Mouse (Mus musculus) WW6 (cell line): ENCODE data around the gene Scaf8.

ENCODE experiments used
- DNase-seq: peaks from one replicate; pipeline ENCODE4 v3.0.0-alpha.2; 2013; ENCODE audit warnings: low read depth, low spot score

Gene Scaf8

DNA sequence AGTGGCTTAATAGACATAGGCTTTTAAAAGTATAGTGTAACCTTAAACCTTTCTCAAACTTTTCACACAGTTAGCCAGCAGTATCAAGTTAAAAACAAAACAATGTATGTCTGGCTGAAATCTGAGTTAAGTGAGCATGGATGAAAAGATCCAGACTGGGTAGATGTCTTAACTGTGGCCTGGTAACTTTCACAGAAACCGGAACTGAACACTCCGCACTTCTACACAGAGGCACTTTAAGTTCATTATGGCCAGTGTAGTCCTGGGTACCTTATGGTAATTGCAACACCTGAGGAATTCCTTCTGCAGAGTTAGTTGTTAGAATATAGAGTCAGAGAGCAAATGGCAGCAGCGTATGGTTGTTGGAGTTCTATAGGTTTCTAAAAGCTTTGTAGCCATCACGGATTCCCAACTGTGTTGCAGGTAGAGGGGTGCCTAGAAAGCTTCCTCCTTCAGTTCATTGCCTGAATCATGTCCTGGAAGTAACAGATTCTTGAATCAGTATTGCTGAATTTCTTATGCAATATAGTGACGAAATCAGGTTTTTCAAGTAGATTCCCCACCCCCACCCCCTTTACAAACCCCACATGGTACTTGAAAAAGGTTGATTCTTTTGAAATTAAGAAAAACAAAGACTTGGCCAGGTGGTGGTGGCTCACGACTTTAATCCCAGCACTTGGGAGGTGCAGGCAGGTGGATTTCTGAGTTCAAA lies 92.9 kb downstream of the Scaf8 start:
- DNase-seq: no peak

GRCm38 (mm10) chr17:3208471-3208870 lies 93.7 kb downstream of the Scaf8 start:
- DNase-seq: no peak

- no peak for DNase-seq
Observed at GRCm38 (mm10) chr17:3209581-3209980, 94.8 kb downstream of the Scaf8 start.

- no peak for DNase-seq
Observed at GRCm38 (mm10) chr17:3210134-3210533, 95.4 kb downstream of the Scaf8 start.

DNA sequence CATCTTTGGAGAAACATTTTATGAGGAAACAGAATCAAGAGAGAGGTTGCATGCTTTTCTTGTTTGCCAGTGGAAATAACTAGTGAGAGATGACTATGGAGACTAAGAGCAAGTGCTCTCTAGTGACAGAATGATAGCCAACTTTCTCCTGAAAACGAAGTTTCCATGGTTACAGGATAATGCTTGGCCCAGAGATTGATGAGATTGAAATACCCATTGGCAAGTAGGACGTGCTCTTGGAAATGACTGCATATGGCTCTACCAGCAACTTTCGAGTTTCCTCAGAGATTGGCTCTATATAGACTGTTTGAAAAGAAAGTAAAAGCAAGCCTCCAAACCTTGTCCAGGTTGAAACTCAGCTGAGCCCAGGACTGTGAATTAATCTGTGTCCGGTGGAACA lies 97.3 kb downstream of the Scaf8 start:
- DNase-seq: no peak

- no peak for DNase-seq
Observed at GRCm38 (mm10) chr17:3212886-3213285, 98.1 kb downstream of the Scaf8 start.

DNA sequence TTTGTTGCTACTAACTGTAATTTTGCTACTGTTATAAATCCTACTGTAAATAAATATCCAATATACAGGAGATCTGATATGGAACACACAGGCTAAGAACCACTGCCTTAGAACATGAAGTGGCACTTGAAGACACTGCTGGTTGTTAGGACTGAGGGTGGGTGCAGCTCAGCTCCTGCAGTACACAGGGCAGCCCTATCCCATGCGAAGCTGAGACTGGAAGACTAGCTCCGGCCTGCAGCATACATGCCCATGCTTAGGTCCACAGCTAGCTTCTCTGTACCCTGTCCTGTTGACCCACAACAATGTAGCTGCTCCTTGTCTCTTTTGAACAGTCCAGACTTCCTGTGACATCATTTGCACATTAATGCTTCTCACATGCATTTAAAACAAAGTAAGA lies 100.1 kb downstream of the Scaf8 start:
- DNase-seq: no peak

DNA sequence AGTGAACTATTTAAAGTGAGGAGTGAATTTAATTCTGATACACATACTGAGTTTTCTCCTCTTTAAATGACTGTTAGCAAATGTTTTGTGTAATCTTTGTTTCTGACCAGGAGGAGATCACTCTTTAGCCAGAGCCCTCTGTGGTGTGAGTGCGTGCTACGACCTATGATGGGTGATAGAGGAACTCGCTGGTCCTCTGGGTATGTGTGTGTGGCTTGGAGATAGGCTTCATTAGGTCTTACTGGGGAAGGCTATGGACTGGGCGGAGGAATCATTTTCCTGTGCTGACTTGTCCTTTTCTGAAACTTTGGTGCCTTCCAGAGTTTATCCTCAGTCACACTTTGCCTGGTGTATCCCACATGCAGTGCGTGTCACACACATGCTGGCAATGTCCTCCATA lies 102.3 kb downstream of the Scaf8 start:
- DNase-seq: no peak

- DNase-seq: no peak
Observed at GRCm38 (mm10) chr17:3218364-3218763, 103.6 kb downstream of the Scaf8 start.

GRCm38 (mm10) chr17:3218916-3219315 lies 104.1 kb downstream of the Scaf8 start:
- no peak for DNase-seq

DNA sequence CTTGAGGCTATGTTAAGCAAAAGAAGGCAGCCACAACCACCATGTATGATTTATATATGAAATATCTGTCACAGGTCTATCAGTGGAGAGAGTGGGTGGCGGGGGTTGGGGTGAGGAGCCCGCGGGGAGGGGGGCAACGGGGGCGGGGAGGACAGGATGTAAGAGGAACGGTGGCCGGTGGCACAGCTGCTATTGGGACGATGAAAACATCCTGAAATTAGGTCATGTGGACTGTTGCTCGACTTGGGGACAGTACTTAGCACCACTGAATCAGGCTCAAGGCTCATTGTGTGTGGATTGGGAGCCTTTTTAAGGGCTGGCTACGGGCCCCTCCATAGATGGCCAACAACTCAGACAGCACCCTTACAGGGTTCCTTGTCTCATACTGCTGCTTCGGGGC lies 105.4 kb downstream of the Scaf8 start:
- no peak for DNase-seq

- DNase-seq: no peak
Observed at GRCm38 (mm10) chr17:3223071-3223470, 108.3 kb downstream of the Scaf8 start.

- no peak for DNase-seq
Observed at GRCm38 (mm10) chr17:3223721-3224120, 108.9 kb downstream of the Scaf8 start.

DNA sequence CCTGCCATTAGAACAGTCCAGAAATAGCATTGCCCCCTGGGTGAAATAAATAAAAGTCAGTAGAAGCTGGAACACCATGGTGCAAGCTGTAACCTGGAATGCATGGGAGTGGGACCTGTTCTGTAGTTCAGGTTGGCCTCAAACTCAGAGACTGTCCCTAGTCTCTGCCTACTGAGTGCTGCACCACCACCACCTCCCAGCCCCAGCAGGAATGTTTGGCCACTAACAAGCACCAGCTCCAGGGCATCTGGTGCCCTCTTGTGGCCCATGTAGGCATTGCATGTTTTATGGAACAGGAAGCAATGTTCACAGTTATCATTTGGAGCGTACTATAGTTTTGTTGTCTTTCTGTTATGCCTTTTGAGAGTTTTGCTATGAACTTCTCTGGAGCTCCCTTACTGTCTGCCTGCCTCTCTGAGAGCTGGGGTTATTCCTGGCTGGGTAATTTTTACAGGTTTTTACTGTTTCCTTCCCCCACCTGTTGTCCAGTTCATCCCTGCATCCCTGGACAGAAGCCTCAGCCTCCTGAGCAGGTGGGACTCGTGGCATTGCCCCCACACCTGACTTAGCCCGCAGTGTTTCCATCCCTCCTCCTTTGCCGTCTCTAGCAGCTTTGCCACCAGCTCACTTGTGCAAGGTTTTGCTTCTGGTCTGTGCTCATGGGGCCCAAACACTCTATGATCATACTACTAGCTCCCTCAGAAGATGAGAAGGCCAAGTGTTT lies 109.8 kb downstream of the Scaf8 start:
- peak; percentile 28 for DNase-seq

GRCm38 (mm10) chr17:3230231-3231000 lies 115.6 kb downstream of the Scaf8 start:
- peak; percentile 20 for DNase-seq

DNA sequence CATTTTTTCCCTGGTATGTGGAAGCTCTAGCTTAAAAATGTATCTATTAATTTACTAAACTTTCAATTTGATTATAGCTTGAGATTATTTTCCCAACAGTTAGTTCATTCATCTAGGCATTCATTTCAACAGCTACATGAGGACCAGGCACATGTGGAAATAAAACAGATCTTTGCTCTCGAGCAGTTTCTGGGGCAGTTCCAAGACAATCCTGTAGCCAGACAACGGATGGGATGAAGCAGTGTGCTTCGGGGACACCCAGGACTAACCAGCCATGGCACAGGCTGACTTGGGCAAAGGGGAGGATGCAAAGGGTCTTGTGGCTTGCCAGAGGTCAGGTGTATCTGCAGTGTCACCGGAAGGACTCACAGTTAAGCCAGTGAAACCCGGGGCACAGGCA lies 117.9 kb downstream of the Scaf8 start:
- no peak for DNase-seq

- DNase-seq: no peak
Observed at GRCm38 (mm10) chr17:3243672-3244071, 128.9 kb downstream of the Scaf8 start.

GRCm38 (mm10) chr17:3244881-3245739 lies 130.3 kb downstream of the Scaf8 start:
- DNase-seq: no peak

GRCm38 (mm10) chr17:3246665-3247370 lies 132.0 kb downstream of the Scaf8 start:
- no peak for DNase-seq
